Mouse (Mus musculus) liver, postnatal 0 days (tissue): ENCODE data around the gene Ccdc6.

Source experiments
- CTCF ChIP-seq: sonication (generic); IDR thresholded peaks from 2 replicates; pipeline ENCODE4 v1.5.1; 2016; ENCODE audit warnings: antibody characterized with exemption, low read depth
- EP300 ChIP-seq: IDR thresholded peaks from 2 replicates; pipeline ENCODE4 v1.6.1; 2016; ENCODE audit warnings: antibody characterized with exemption, low read depth, mild to moderate bottlenecking

DNA sequence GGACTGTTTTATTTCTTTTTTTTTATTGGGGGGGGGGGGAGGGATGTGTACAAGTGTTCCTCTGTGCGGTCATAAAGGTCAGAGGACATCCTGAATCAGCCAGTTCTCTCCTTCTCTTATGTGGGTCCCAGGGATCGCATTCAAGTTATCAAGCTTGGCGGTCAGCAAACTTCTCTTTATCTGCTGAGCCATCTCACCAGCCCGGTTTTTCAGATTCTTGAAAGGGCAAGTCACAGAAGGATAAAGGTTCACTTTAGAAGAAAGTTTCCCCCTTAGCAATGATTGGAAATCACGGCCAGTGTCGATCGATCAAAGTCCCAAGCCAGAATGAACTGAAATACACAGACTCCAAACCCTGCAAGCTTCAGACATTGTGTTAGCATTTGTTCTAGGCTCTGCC lies 47.1 kb upstream of the Ccdc6 start:
- TF ChIP-seq CTCF (no peak), EP300 (no peak)
